Mouse (Mus musculus): ENCODE results near the gene Rnf180. TPM values are rescaled to one million over a fixed set of nuclear protein-coding genes. Genes with fewer than 3 reads are reported as not detected.

Gene Rnf180
- total and polyA plus RNA-seq, 3 experiments = 0.13 to 0.66 TPM; not detected in 1

DNA sequence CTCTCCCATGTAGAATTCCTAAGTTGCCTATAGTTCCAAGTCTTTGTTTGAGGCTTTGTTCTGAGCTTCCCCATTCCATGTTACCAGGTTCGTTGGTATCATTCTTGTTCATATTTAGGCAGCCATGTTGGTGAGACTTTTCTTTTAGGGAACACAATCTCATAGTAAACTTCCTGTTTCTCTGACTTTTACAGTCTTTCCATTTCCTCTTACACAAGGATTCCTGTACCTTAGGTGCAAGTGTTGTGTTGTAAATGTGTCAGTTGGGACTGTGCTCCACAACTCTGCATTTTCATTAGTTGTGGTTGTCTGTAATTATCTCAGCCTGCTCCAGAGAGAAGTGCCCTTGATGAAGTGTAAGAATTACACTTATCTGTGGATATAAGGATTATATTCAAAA is 32.3 kb upstream of the Rnf180 start:
- dilution Hi-C loops (cut with MboI; ENCODE audit: extremely low pct_ligation_motif_present, extremely low pct_unique_long_range_greater_than_20kb, low sequenced_read_pairs) (no loop called here), in situ Hi-C loops (cut with MboI; ENCODE audit: low pct_ligation_motif_present, low pct_unique_long_range_greater_than_20kb, low sequenced_read_pairs) (no loop called here)
- no peak overlapping the region for H3K27ac ChIP-seq (ENCODE audit: insufficient read depth, low read depth)
- no peak for DNase-seq (ENCODE audit: extremely low read depth)
- H3K4me3 ChIP-seq (replicated peaks in 1 of 3; ENCODE audit: low read depth in 2 of 3, low read length in 2 of 3, poor library complexity in 1 of 3) = no peak overlapping the region
- H3K9ac ChIP-seq (ENCODE audit: insufficient read depth, low read depth) = no peak overlapping the region
- H3K79me2 ChIP-seq (replicated peaks; ENCODE audit: control insufficient read depth, extremely low read depth, insufficient read depth, poor library complexity, severe bottlenecking) = no peaks in the 10 kb centered on the region
- H3K27me3 ChIP-seq (replicated peaks) = no peaks in the 10 kb centered on the region
- no peaks in the 10 kb centered on the region for H3K4me1 ChIP-seq (ENCODE audit: control insufficient read depth in 1 of 2, insufficient read depth in 2 of 2)
- no peaks in the 10 kb centered on the region for H3K36me3 ChIP-seq (replicated peaks in 1 of 2; ENCODE audit: control insufficient read depth in 1 of 2, insufficient read depth in 1 of 2, low read length in 1 of 2)
- H3K4me2 ChIP-seq (ENCODE audit: insufficient read depth, low read depth, poor library complexity, severe bottlenecking) = no peak overlapping the region
- H3K9me3 ChIP-seq (replicated peaks; ENCODE audit: low read length) = no peaks in the 10 kb centered on the region
- no peak for TF ChIP-seq POLR2AphosphoS2 (IDR thresholded peaks at IDR 0.05; ENCODE audit: low read depth, low read length)
- no peak for TF ChIP-seq RAD21 (IDR thresholded peaks at IDR 0.05; ENCODE audit: low read depth, low read length)
- no peak for TF ChIP-seq PAX5 (IDR thresholded peaks at IDR 0.05; ENCODE audit: low read length)
- TF ChIP-seq E2F4 (IDR thresholded peaks at IDR 0.05; ENCODE audit: insufficient replicate concordance, low read depth, low read length) = no peak
- TF ChIP-seq MXI1 (IDR thresholded peaks at IDR 0.05; ENCODE audit: low read depth, low read length) = no peak
- TF ChIP-seq SMC3 (IDR thresholded peaks at IDR 0.05; ENCODE audit: low read depth, low read length) = no peak
- no peak for TF ChIP-seq MEF2A (IDR thresholded peaks at IDR 0.05; ENCODE audit: borderline replicate concordance, low read depth, low read length)
- no peak for TF ChIP-seq JUN (IDR thresholded peaks at IDR 0.05; ENCODE audit: insufficient read depth, low read depth, low read length)
- TF ChIP-seq ZKSCAN1 (IDR thresholded peaks at IDR 0.05; ENCODE audit: borderline replicate concordance, low read depth, low read length) = no peak
- no peak for TF ChIP-seq CTCF (conservative IDR thresholded peaks at IDR 0.05 in 1 of 2, IDR thresholded peaks at IDR 0.05 in 1 of 2; ENCODE audit: low read depth in 2 of 2, low read length in 2 of 2)
- TF ChIP-seq EP300 (IDR thresholded peaks at IDR 0.05; ENCODE audit: low read length) = no peak

DNA sequence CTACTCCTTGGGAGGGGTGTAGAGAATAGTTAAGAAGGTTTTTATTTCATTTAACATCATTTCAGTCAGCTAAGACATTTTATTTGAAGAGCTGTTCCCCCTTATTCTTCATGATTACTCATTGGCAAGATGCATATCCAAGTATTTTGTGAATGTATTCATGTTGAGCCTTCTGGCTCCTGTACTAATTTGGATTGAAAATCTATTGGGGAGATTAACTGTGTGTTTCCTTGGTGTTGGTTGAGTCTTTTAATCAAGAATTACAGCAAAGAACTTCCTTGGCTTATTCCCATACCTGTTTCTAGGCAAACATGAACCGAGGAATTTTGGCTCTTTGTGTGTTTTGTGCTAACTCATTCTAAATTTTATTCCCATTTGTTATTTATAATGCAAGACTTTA is 22.3 kb upstream of the Rnf180 start:
- no peak overlapping the region for H3K4me3 ChIP-seq (replicated peaks in 1 of 3; ENCODE audit: low read depth in 2 of 3, low read length in 2 of 3, poor library complexity in 1 of 3)
- in situ Hi-C loops (cut with MboI; ENCODE audit: low pct_ligation_motif_present, low pct_unique_long_range_greater_than_20kb, low sequenced_read_pairs) = no loop called here

More for the DNA sequence above, 22.3 kb upstream of the Rnf180 start:
- Histone ChIP-seq H3K4me1 (ENCODE audit: control insufficient read depth in 1 of 2, insufficient read depth in 2 of 2) (no peaks in the 10 kb centered on the region), H3K36me3 (replicated peaks in 1 of 2; ENCODE audit: control insufficient read depth in 1 of 2, insufficient read depth in 1 of 2, low read length in 1 of 2) (no peaks in the 10 kb centered on the region), H3K4me2 (ENCODE audit: insufficient read depth, low read depth, poor library complexity, severe bottlenecking) (no peak overlapping the region), H3K9ac (ENCODE audit: insufficient read depth, low read depth) (no peak overlapping the region), H3K79me2 (replicated peaks; ENCODE audit: control insufficient read depth, extremely low read depth, insufficient read depth, poor library complexity, severe bottlenecking) (no peaks in the 10 kb centered on the region), H3K27ac (ENCODE audit: insufficient read depth, low read depth) (no peak overlapping the region), H3K9me3 (replicated peaks; ENCODE audit: low read length) (no peaks in the 10 kb centered on the region), H3K27me3 (replicated peaks) (no peaks in the 10 kb centered on the region)
- no peak for DNase-seq (ENCODE audit: extremely low read depth)
- no peak for TF ChIP-seq HCFC1 (IDR thresholded peaks at IDR 0.05; ENCODE audit: low read depth, low read length)
- no peak for TF ChIP-seq CHD2 (IDR thresholded peaks at IDR 0.05; ENCODE audit: low read length)
- TF ChIP-seq PAX5 (IDR thresholded peaks at IDR 0.05; ENCODE audit: low read length) = no peak
- TF ChIP-seq USF1 (IDR thresholded peaks at IDR 0.05; ENCODE audit: low read depth, low read length) = no peak
- no peak for TF ChIP-seq KAT2A (IDR thresholded peaks at IDR 0.05; ENCODE audit: insufficient replicate concordance, low read length)
- no peak for TF ChIP-seq TBP (conservative IDR thresholded peaks at IDR 0.05; ENCODE audit: low read depth, low read length)
- no peak for TF ChIP-seq ZC3H11A (IDR thresholded peaks at IDR 0.05; ENCODE audit: low read depth, low read length)
- TF ChIP-seq MYC (IDR thresholded peaks at IDR 0.05; ENCODE audit: low read depth, low read length) = no peak
- no peak for TF ChIP-seq TCF12 (IDR thresholded peaks at IDR 0.05; ENCODE audit: low read depth, low read length)
- TF ChIP-seq ZKSCAN1 (IDR thresholded peaks at IDR 0.05; ENCODE audit: borderline replicate concordance, low read depth, low read length) = no peak
- TF ChIP-seq NRF1 (IDR thresholded peaks at IDR 0.05; ENCODE audit: low read depth, low read length) = no peak
- no peak for TF ChIP-seq JUN (IDR thresholded peaks at IDR 0.05; ENCODE audit: insufficient read depth, low read depth, low read length)
- no peak for TF ChIP-seq EP300 (IDR thresholded peaks at IDR 0.05; ENCODE audit: low read length)
- dilution Hi-C loops (cut with MboI; ENCODE audit: extremely low pct_ligation_motif_present, extremely low pct_unique_long_range_greater_than_20kb, low sequenced_read_pairs) = no loop called here
